Mouse (Mus musculus): ENCODE measurements around the gene Lrrc17.

DNA sequence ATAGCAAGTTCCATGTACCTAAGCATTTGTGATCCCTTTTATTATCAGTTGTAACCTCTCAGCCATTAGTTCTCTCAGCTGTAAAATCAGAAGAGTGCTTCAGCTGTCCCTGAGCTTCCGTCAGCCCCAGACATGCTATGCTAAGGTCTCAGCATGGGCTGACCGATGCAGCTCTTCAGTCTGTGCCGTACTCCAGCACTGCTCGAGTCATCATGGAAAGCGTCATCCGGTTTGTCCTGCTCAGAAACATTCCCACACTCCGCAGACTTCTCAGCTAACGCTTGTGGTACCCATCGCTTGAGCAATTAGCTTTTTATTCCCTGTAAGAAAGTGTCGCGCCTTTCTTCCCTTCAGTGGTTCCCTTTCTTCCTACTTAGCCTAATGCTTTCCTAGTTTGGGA lies 44.4 kb upstream of the Lrrc17 start:
- TF ChIP-seq GATA1 (IDR thresholded peaks at IDR 0.05; ENCODE audit: borderline replicate concordance, low read length): no peak
- TF ChIP-seq FLI1 (IDR thresholded peaks at IDR 0.05; ENCODE audit: low read length): no peak
